Mouse (Mus musculus): Measurements from ENCODE around the gene Ccdc83. TPM values are rescaled to one million over a fixed set of nuclear protein-coding genes. Genes with fewer than 3 reads are reported as not detected.

Ccdc83 gene
- polyA plus RNA-seq, 1 experiment from 2014 or later: not detected

DNA sequence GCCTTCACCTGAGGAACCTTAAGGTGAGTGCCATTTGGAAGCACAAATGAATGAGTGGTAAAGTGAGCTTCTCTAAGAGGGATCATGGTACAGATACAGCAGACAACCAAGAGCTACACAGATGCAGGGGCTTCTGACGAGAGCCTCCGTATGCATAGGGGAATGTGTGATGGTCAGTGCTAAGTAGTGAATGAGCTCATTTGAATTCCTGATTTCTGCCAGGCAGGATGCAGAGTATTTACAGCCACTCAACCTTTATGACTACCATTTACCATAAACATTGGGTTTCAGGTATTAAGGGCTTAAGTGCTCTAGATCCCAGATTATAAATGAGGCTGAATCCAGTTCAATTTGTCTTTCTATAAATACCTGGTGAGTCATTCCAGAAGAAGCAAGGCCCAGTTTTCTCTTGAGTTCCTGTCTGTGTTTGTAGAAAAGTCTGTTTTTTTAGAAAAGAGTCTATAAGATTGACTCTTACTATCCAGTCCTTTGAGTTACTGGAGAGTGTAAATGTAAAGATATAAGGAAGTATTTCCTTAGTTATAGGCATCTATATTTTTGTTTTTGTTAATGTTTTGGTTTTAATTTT, 63.6 kb downstream of the Ccdc83 start:
- no peak overlapping the region for H3K9ac ChIP-seq
- H3K9me3 ChIP-seq: no peaks in the 10 kb centered on the region
- H3K36me3 ChIP-seq: peaks cover 13% of the 10 kb centered on the region; the same call in 1 of the 2 replicates
- no peak for ATAC-seq (ENCODE audit: insufficient read depth, low FRiP score, low read depth)
- H3K4me1 ChIP-seq: no peaks in the 10 kb centered on the region
- 71% methylated on average over 2 of the region's 2 CpGs for WGBS
- no peak overlapping the region for H3K4me3 ChIP-seq (replicated peaks)
- H3K4me2 ChIP-seq: no peak overlapping the region
- H3K27ac ChIP-seq: no peak overlapping the region
- H3K27me3 ChIP-seq (replicated peaks): no peaks in the 10 kb centered on the region

DNA sequence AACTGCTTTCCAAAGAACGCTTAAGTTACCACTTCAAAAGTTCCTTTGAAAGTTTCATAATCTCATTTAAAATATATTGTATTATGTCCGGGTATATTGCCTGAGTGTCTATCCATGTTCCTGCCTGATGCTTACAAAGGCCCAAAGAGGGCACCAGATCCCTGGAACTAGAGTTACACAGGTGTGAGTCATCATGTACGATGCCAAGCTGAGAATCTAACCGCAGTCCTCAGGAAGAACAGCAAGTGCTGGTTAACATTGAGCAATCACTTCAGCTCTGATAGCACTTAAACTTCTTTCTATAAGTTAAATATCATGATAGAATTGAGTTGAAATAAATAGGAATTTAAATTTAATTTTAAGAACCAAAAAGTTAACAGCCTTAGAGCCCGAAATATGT, 65.3 kb downstream of the Ccdc83 start:
- peaks cover 15% of the 10 kb centered on the region; the same call in 1 of the 2 replicates for H3K36me3 ChIP-seq
- ATAC-seq (ENCODE audit: insufficient read depth, low FRiP score, low read depth): no peak
- no peaks in the 10 kb centered on the region for H3K27me3 ChIP-seq (replicated peaks)
- no peak overlapping the region for H3K4me2 ChIP-seq
- no peaks in the 10 kb centered on the region for H3K9me3 ChIP-seq
- H3K4me1 ChIP-seq: no peaks in the 10 kb centered on the region
- no peak overlapping the region for H3K27ac ChIP-seq
- WGBS: 86% methylated on average over 5 of the region's 5 CpGs
- H3K9ac ChIP-seq: no peak overlapping the region
- no peak overlapping the region for H3K4me3 ChIP-seq (replicated peaks)

DNA sequence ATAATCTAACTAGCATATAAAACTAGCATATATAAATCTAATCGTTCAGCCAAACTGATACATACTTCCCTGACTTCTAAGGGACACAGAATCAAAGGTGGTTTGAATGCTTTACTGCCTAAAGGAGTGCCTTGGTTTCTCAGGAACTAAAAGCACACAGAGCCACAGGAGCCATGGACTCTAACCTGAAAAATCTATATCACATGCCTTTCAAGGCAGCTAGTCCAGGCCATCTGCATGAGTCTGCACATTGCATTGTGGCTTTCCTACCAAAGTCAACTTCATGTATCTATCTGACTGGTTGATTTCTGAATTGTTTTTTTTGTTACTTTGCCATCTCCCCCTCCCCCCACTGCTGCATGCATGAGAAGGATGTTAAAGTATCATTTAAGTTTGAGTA, 84.9 kb downstream of the Ccdc83 start:
- Histone ChIP-seq H3K27me3 (replicated peaks) (no peaks in the 10 kb centered on the region), H3K36me3 (peaks cover 16% of the 10 kb centered on the region), H3K4me1 (no peaks in the 10 kb centered on the region), H3K4me3 (replicated peaks) (no peak overlapping the region), H3K9me3 (no peaks in the 10 kb centered on the region), H3K4me2 (no peak overlapping the region), H3K27ac (no peak overlapping the region), H3K9ac (no peak overlapping the region)
- ATAC-seq (ENCODE audit: insufficient read depth, low FRiP score, low read depth): no peak
- WGBS: 84% methylated on average over 1 of the region's 1 CpGs

DNA sequence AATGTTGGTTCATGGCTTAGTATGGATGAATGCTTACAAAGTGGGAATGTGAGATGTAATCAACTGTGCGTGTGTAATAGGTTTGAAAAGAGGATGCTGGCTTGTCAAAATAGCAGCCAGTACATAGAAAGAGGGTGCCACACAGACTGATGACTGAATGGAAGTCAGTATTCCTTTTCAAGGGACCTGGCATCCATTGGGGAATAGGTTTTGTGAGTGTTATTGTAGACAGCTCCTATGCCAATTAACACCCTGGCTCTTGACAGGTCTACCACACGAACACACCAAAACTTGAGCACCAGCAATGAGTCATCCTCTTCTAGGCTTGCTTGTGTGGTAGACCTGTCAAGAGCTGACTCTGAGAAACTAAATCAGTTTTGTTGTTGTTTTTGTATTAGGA, 90.0 kb downstream of the Ccdc83 start:
- no peak for ATAC-seq (ENCODE audit: insufficient read depth, low FRiP score, low read depth)
- H3K9ac ChIP-seq: no peak overlapping the region
- H3K4me2 ChIP-seq: no peak overlapping the region
- 82% methylated on average over 2 of the region's 2 CpGs for WGBS
- H3K27me3 ChIP-seq (replicated peaks): no peaks in the 10 kb centered on the region
- H3K4me1 ChIP-seq: no peaks in the 10 kb centered on the region
- no peak overlapping the region for H3K27ac ChIP-seq
- peaks cover 23% of the 10 kb centered on the region for H3K36me3 ChIP-seq
- no peak overlapping the region for H3K4me3 ChIP-seq (replicated peaks)
- H3K9me3 ChIP-seq: no peaks in the 10 kb centered on the region

Other genes with a start within 250 kb of the Ccdc83 start
- 41.2 and 44.5 TPM in 2 replicates for gene Picalm, start 135.6 kb downstream of the Ccdc83 start, polyA plus RNA-seq (2015; fragmentation: Nextera tagmentation; extraction: Ambion mirVana)
- 15.0 and 16.5 TPM in 2 replicates for gene Sytl2, start 36.5 kb upstream of the Ccdc83 start, polyA plus RNA-seq (2015; fragmentation: Nextera tagmentation; extraction: Ambion mirVana)
- 1.3 and 1.5 TPM in 2 replicates for gene Ccdc89, start 160.8 kb upstream of the Ccdc83 start, polyA plus RNA-seq (2015; fragmentation: Nextera tagmentation; extraction: Ambion mirVana)
- 36.4 and 38.7 TPM in 2 replicates for gene Crebzf, start 177.0 kb upstream of the Ccdc83 start, polyA plus RNA-seq (2015; fragmentation: Nextera tagmentation; extraction: Ambion mirVana)
- gene Tmem126a, start 191.5 kb upstream of the Ccdc83 start, polyA plus RNA-seq (2015; fragmentation: Nextera tagmentation; extraction: Ambion mirVana): 111 and 122 TPM in 2 replicates
- gene Tmem126b, start 210.2 kb upstream of the Ccdc83 start, polyA plus RNA-seq (2015; fragmentation: Nextera tagmentation; extraction: Ambion mirVana): 31.6 and 32.8 TPM in 2 replicates
- gene Dlg2, start 210.9 kb upstream of the Ccdc83 start, polyA plus RNA-seq (2015; fragmentation: Nextera tagmentation; extraction: Ambion mirVana): 4.1 and 5.3 TPM in 2 replicates

Measured in stomach, embryonic 15.5 days (tissue).